Mouse (Mus musculus) MEL (cell line): ENCODE measurements at regions not wholly inside any gene's neighbourhood (a gene's known extent, or its start where the extent isn't known, plus 50 kb on each side); places are given as distances from the start of the nearest gene placed in this dataset.

ENCODE experiments used
- DNase-seq: peaks from one replicate; pipeline ENCODE4 v3.0.0; 2011; ENCODE audit warnings: low read depth, low spot score
- H3K27ac ChIP-seq: 2 replicates; pipeline ENCODE4 v1.5.1; 2012; ENCODE audit warnings: low read depth, mild to moderate bottlenecking, control low read depth, low read length, moderate library complexity; ENCODE audit not compliant: control insufficient read depth
- H3K27me3 ChIP-seq, 2 experiments: fragments of 150-350 bp in 1 of 2; sonication (generic) in 1 of 2; 2 replicates each; pipeline ENCODE4 v1.6.1; 2012; ENCODE audit warnings: low read length in 2 of 2, mild to moderate bottlenecking in 2 of 2, improper control_type of control experiment in 1 of 2, moderate library complexity in 1 of 2; ENCODE audit not compliant: insufficient read depth in 2 of 2, control insufficient read depth in 1 of 2
- H3K36me3 ChIP-seq, 2 experiments: 2 replicates each; pipeline ENCODE4 v1.6.1; 2012 to 2014; ENCODE audit warnings: low read length in 2 of 2, improper control_type of control experiment in 1 of 2, inconsistent platforms in 1 of 2, mild to moderate bottlenecking in 1 of 2; ENCODE audit not compliant: insufficient read depth in 2 of 2, control insufficient read depth in 1 of 2
- H3K4me1 ChIP-seq, 2 experiments: fragments of 150-350 bp in 1 of 2; sonication (generic) in 1 of 2; 2 replicates each; pipeline ENCODE4 v1.6.1; 2012; ENCODE audit warnings: low read length in 2 of 2, improper control_type of control experiment in 1 of 2, mild to moderate bottlenecking in 1 of 2; ENCODE audit not compliant: insufficient read depth in 2 of 2, control insufficient read depth in 1 of 2
- H3K4me3 ChIP-seq, 2 experiments: fragments of 150-350 bp in 1 of 2; sonication (generic) in 1 of 2; 2 replicates each; pipeline ENCODE4 v1.5.1; 2012; ENCODE audit warnings: low read depth in 2 of 2, low read length in 2 of 2, mild to moderate bottlenecking in 2 of 2, moderate library complexity in 2 of 2, control low read depth in 1 of 2, improper control_type of control experiment in 1 of 2; ENCODE audit not compliant: control insufficient read depth in 1 of 2, insufficient read depth in 1 of 2
- H3K79me2 ChIP-seq: 2 replicates; pipeline ENCODE4 v1.6.1; 2012; ENCODE audit warnings: mild to moderate bottlenecking, low read length, moderate library complexity; ENCODE audit not compliant: control insufficient read depth, poor library complexity, insufficient read depth
- H3K9ac ChIP-seq: 2 replicates; pipeline ENCODE4 v1.6.1; 2012; ENCODE audit warnings: low read depth, mild to moderate bottlenecking, control low read depth, low read length, moderate library complexity; ENCODE audit not compliant: control insufficient read depth, poor library complexity, severe bottlenecking
- H3K9me3 ChIP-seq: fragments of 150-350 bp; sonication (generic); replicated peaks from 2 replicates; pipeline ENCODE4 v1.6.1; 2012; ENCODE audit warnings: mild to moderate bottlenecking, low read length, improper control_type of control experiment, moderate library complexity; ENCODE audit not compliant: insufficient read depth
- BHLHE40 ChIP-seq: IDR thresholded peaks from 2 replicates; pipeline ENCODE4 v1.6.1; 2012; ENCODE audit warnings: low read depth, mild to moderate bottlenecking, inconsistent platforms, low read length, improper control_type of control experiment, borderline replicate concordance
- CHD1 ChIP-seq: IDR thresholded peaks from 2 replicates; pipeline ENCODE4 v1.6.1; 2012; ENCODE audit warnings: low read depth, mild to moderate bottlenecking, inconsistent platforms, low read length, improper control_type of control experiment
- CHD2 ChIP-seq: IDR thresholded peaks from 2 replicates; pipeline ENCODE4 v1.6.1; 2011; ENCODE audit warnings: low read length, improper control_type of control experiment
- CTCF ChIP-seq, 3 experiments: IDR thresholded peaks in 2 of 3; conservative IDR thresholded peaks in 1 of 3; 2 replicates each; pipeline ENCODE4 v1.5.1; 2011 to 2012; ENCODE audit warnings: low read length in 3 of 3, low read depth in 2 of 3, mild to moderate bottlenecking in 2 of 3, improper control_type of control experiment in 1 of 3, inconsistent platforms in 1 of 3, mixed read lengths in 1 of 3, moderate library complexity in 1 of 3; ENCODE audit not compliant: control insufficient read depth in 1 of 3, insufficient read depth in 1 of 3, poor library complexity in 1 of 3, severe bottlenecking in 1 of 3
- E2F4 ChIP-seq: IDR thresholded peaks from 2 replicates; pipeline ENCODE4 v1.6.1; 2011; ENCODE audit warnings: low read depth, low read length, improper control_type of control experiment, borderline replicate concordance
- ELF1 ChIP-seq: IDR thresholded peaks from 2 replicates; pipeline ENCODE4 v1.6.1; 2014; ENCODE audit warnings: low read depth, mild to moderate bottlenecking, inconsistent platforms, low read length, improper control_type of control experiment, moderate library complexity
- EP300 ChIP-seq, 2 experiments: IDR thresholded peaks; 2 replicates each; pipeline ENCODE4 v1.6.1; 2011; ENCODE audit warnings: improper control_type of control experiment in 2 of 2, low read length in 2 of 2, low read depth in 1 of 2, mild to moderate bottlenecking in 1 of 2
- ETS1 ChIP-seq: IDR thresholded peaks from 2 replicates; pipeline ENCODE4 v1.6.1; 2012; ENCODE audit warnings: low read depth, mild to moderate bottlenecking, inconsistent platforms, low read length, improper control_type of control experiment, moderate library complexity
- JUND ChIP-seq: IDR thresholded peaks from 2 replicates; pipeline ENCODE4 v1.6.1; 2011; ENCODE audit warnings: low read depth, mild to moderate bottlenecking, improper control_type of control experiment, low read length
- KAT2A ChIP-seq: conservative IDR thresholded peaks from 2 replicates; pipeline ENCODE4 v1.6.1; 2012; ENCODE audit warnings: low read depth, low read length, improper control_type of control experiment, inconsistent platforms
- MYB ChIP-seq: IDR thresholded peaks from 2 replicates; pipeline ENCODE4 v1.6.1; 2011; ENCODE audit warnings: mild to moderate bottlenecking, low read depth, low read length, improper control_type of control experiment
- NELFE ChIP-seq: IDR thresholded peaks from 2 replicates; pipeline ENCODE4 v1.6.1; 2011; ENCODE audit warnings: low read depth, low read length, improper control_type of control experiment
- NRF1 ChIP-seq: IDR thresholded peaks from 2 replicates; pipeline ENCODE4 v1.6.1; 2014; ENCODE audit warnings: low read depth, mild to moderate bottlenecking, inconsistent platforms, low read length, improper control_type of control experiment, moderate library complexity; ENCODE audit not compliant: poor library complexity, insufficient read depth, severe bottlenecking
- POLR2AphosphoS5 ChIP-seq: IDR thresholded peaks from 2 replicates; pipeline ENCODE4 v1.6.1; 2012; ENCODE audit warnings: low read depth, borderline replicate concordance, mild to moderate bottlenecking, inconsistent platforms, low read length, moderate library complexity, mixed read lengths
- RAD21 ChIP-seq: IDR thresholded peaks from 2 replicates; pipeline ENCODE4 v1.6.1; 2011; ENCODE audit warnings: mild to moderate bottlenecking, low read depth, low read length, improper control_type of control experiment
- RCOR1 ChIP-seq: IDR thresholded peaks from 2 replicates; pipeline ENCODE4 v1.6.1; 2012; ENCODE audit warnings: low read depth, mild to moderate bottlenecking, inconsistent platforms, low read length, improper control_type of control experiment
- SMC3 ChIP-seq: IDR thresholded peaks from 2 replicates; pipeline ENCODE4 v1.6.1; 2011; ENCODE audit warnings: low read depth, low read length, improper control_type of control experiment
- TBP ChIP-seq: IDR thresholded peaks from 2 replicates; pipeline ENCODE4 v1.8.0; 2011; ENCODE audit warnings: low read depth, low read length, improper control_type of control experiment
- ZC3H11A ChIP-seq: IDR thresholded peaks from 2 replicates; pipeline ENCODE4 v1.6.1; 2012; ENCODE audit warnings: low read depth, mild to moderate bottlenecking, inconsistent platforms, low read length, improper control_type of control experiment
- ZKSCAN1 ChIP-seq: IDR thresholded peaks from 2 replicates; pipeline ENCODE4 v1.6.1; 2012; ENCODE audit warnings: low read depth, mild to moderate bottlenecking, inconsistent platforms, low read length, improper control_type of control experiment, moderate library complexity

DNA sequence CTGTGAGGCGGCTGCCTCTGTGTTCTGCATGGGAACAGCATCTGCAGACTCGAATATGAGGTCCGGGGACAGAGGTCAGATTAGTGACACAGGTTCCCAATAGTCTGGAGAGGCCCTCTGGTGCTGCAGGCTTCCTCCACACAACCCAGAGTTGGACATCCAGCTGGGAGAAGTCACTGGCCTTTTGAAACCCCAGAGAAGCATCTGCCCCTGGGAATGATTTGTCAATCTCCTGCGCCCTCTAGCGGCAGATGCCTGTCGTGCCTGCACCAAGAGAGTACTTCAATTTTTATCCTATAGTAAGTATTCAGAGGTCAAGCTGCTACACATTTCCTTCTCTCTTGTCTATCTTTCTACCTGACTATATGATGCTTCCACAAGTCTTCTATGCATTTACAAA is 62.7 kb upstream of the Nkx2-2 start:
- H3K27me3 ChIP-seq = no peaks in the 10 kb centered on the region
- H3K9me3 ChIP-seq = no peaks in the 10 kb centered on the region
- H3K4me3 ChIP-seq = no peak overlapping the region
- peak; percentile 57 for DNase-seq
- no peak overlapping the region for H3K9ac ChIP-seq
- H3K79me2 ChIP-seq = no peaks in the 10 kb centered on the region
- no peak overlapping the region for H3K27ac ChIP-seq
- no peaks in the 10 kb centered on the region for H3K36me3 ChIP-seq
- TF ChIP-seq RAD21 (peak; percentile 56), CTCF (IDR thresholded peaks at IDR 0.05 in 2 of 3, conservative IDR thresholded peaks at IDR 0.05 in 1 of 3; ENCODE audit: control insufficient read depth in 1 of 3, insufficient read depth in 1 of 3, low read depth in 2 of 3, low read length in 3 of 3, poor library complexity in 1 of 3, severe bottlenecking in 1 of 3) (peak; percentile 59 to 82 (median 70)), ELF1 (no peak), SMC3 (peak; percentile 46), NRF1 (no peak), ZC3H11A (peak; percentile 32; the same call in 1 of the 2 replicates), ZKSCAN1 (no peak), MYB (no peak), E2F4 (no peak)
- H3K4me1 ChIP-seq = no peaks in the 10 kb centered on the region

- no peak overlapping the region for H3K9ac ChIP-seq
- H3K27me3 ChIP-seq = no peaks in the 10 kb centered on the region
- H3K9me3 ChIP-seq = no peaks in the 10 kb centered on the region
- TF ChIP-seq KAT2A (no peak), NELFE (no peak), RCOR1 (no peak), BHLHE40 (no peak), POLR2AphosphoS5 (no peak), ZKSCAN1 (no peak), ETS1 (no peak), SMC3 (no peak), CHD2 (no peak)
- H3K79me2 ChIP-seq = no peaks in the 10 kb centered on the region
- no peak overlapping the region for H3K4me3 ChIP-seq
- DNase-seq = no peak
- no peaks in the 10 kb centered on the region for H3K36me3 ChIP-seq
- H3K4me1 ChIP-seq = no peaks in the 10 kb centered on the region
- no peak overlapping the region for H3K27ac ChIP-seq
These were observed 60.9 kb upstream of the Nkx2-2 start for GRCm38 (mm10) chr2:147254944-147255343.

DNA sequence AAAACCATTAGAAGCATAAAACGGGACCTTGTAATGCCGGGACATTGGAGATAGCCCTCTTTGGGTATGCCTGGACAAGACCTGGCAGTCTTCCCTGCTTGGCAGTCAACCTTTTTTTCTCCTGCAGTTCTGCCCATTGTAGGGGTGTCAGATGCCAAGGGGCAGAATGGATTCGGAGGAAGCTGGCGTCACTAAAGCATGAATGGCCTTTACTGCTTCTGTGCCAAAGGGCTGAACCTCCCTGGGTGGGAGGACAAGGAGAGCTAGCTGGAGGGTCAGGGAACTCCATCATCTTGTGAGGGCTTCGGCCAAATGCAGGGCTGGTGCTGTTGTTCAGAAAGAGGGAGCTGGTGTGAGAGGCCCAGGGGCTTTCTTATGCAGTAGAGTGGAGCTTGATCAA is 60.1 kb upstream of the Nkx2-2 start:
- Histone ChIP-seq H3K4me3 (no peak overlapping the region), H3K36me3 (no peaks in the 10 kb centered on the region), H3K79me2 (no peaks in the 10 kb centered on the region), H3K27me3 (no peaks in the 10 kb centered on the region), H3K4me1 (no peaks in the 10 kb centered on the region), H3K27ac (no peak overlapping the region), H3K9ac (no peak overlapping the region), H3K9me3 (no peaks in the 10 kb centered on the region)
- TF ChIP-seq ZC3H11A (no peak), TBP (no peak), CHD1 (no peak), ELF1 (no peak), EP300 (IDR thresholded peaks at IDR 0.05; ENCODE audit: low read depth in 1 of 2, low read length in 2 of 2) (no peak), JUND (no peak)
- no peak for DNase-seq
